Mouse (Mus musculus): ENCODE measurements around the gene Otud3. TPM values are rescaled to one million over a fixed set of nuclear protein-coding genes. Genes with fewer than 3 reads are reported as not detected.

Gene Otud3
- total and polyA plus RNA-seq, 3 experiments: 11.3 to 15.0 TPM; not detected in 1

- Histone ChIP-seq H3K27me3 (ENCODE audit: control insufficient read depth in 1 of 2, insufficient read depth in 2 of 2, low read length in 2 of 2) (peaks cover 0 to 2% of the 10 kb centered on the region in 2 experiments; a peak in 2 of 4 replicates), H3K79me2 (ENCODE audit: control insufficient read depth, insufficient read depth, low read length, poor library complexity) (no peaks in the 10 kb centered on the region), H3K4me1 (ENCODE audit: control insufficient read depth in 1 of 2, insufficient read depth in 2 of 2, low read length in 2 of 2) (peaks cover 0 to under 1% of the 10 kb centered on the region in 2 experiments; a peak in 2 of 4 replicates), H3K4me3 (ENCODE audit: control insufficient read depth in 1 of 2, insufficient read depth in 1 of 2, low read depth in 2 of 2, low read length in 2 of 2) (no peak overlapping the region), H3K9me3 (replicated peaks; ENCODE audit: insufficient read depth, low read length) (no peaks in the 10 kb centered on the region), H3K36me3 (ENCODE audit: control insufficient read depth in 1 of 2, insufficient read depth in 2 of 2, low read length in 2 of 2) (no peaks in the 10 kb centered on the region), H3K27ac (ENCODE audit: control insufficient read depth, low read depth, low read length) (no peak overlapping the region), H3K9ac (ENCODE audit: control insufficient read depth, low read depth, low read length, poor library complexity, severe bottlenecking) (no peak overlapping the region)
- TF ChIP-seq CTCF (IDR thresholded peaks at IDR 0.05 in 2 of 3, conservative IDR thresholded peaks at IDR 0.05 in 1 of 3; ENCODE audit: control insufficient read depth in 1 of 3, insufficient read depth in 1 of 3, low read depth in 2 of 3, low read length in 3 of 3, poor library complexity in 1 of 3, severe bottlenecking in 1 of 3) (peak in 1 of 3 experiments; percentile 12; a peak in 1 of 6 replicates), ZC3H11A (IDR thresholded peaks at IDR 0.05; ENCODE audit: low read depth, low read length) (no peak)
- DNase-seq (ENCODE audit: low read depth, low spot score): no peak
Observed at GRCm38 (mm10) chr4:138948257-138948656, 34.5 kb upstream of the Otud3 start.

GRCm38 (mm10) chr4:138943730-138944129 is 30.0 kb upstream of the Otud3 start:
- DNase-seq (ENCODE audit: low read depth, low spot score): peak; percentile 97
- H3K4me3 ChIP-seq (ENCODE audit: control insufficient read depth in 1 of 2, insufficient read depth in 1 of 2, low read depth in 2 of 2, low read length in 2 of 2): peak overlapping the region; percentile 77 to 82
- peak overlapping the region; percentile 67 for H3K9ac ChIP-seq (ENCODE audit: control insufficient read depth, low read depth, low read length, poor library complexity, severe bottlenecking)
- no peaks in the 10 kb centered on the region for H3K79me2 ChIP-seq (ENCODE audit: control insufficient read depth, insufficient read depth, low read length, poor library complexity)
- H3K4me1 ChIP-seq (ENCODE audit: control insufficient read depth in 1 of 2, insufficient read depth in 2 of 2, low read length in 2 of 2): peaks cover 0 to 2% of the 10 kb centered on the region in 2 experiments; a peak in 3 of 4 replicates
- peak overlapping the region; percentile 53 for H3K27ac ChIP-seq (ENCODE audit: control insufficient read depth, low read depth, low read length)
- H3K27me3 ChIP-seq (ENCODE audit: control insufficient read depth in 1 of 2, insufficient read depth in 2 of 2, low read length in 2 of 2): no peaks in the 10 kb centered on the region
- no peaks in the 10 kb centered on the region; a peak in 1 of 4 replicates for H3K36me3 ChIP-seq (ENCODE audit: control insufficient read depth in 1 of 2, insufficient read depth in 2 of 2, low read length in 2 of 2)
- no peaks in the 10 kb centered on the region for H3K9me3 ChIP-seq (replicated peaks; ENCODE audit: insufficient read depth, low read length)
- peak; percentile 12; the same call in 1 of the 2 replicates for TF ChIP-seq MAZ (IDR thresholded peaks at IDR 0.05; ENCODE audit: low read depth, low read length)
- peak; percentile 72 for TF ChIP-seq MXI1 (IDR thresholded peaks at IDR 0.05; ENCODE audit: low read depth, low read length)
- peak; percentile 16; the same call in 1 of the 2 replicates for TF ChIP-seq ETS1 (IDR thresholded peaks at IDR 0.05; ENCODE audit: low read depth, low read length)
- TF ChIP-seq HCFC1 (IDR thresholded peaks at IDR 0.05; ENCODE audit: low read depth, low read length): peak; percentile 64; the same call in 1 of the 2 replicates
- peak; percentile 53 to 70 (median 61) for TF ChIP-seq CTCF (IDR thresholded peaks at IDR 0.05 in 2 of 3, conservative IDR thresholded peaks at IDR 0.05 in 1 of 3; ENCODE audit: control insufficient read depth in 1 of 3, insufficient read depth in 1 of 3, low read depth in 2 of 3, low read length in 3 of 3, poor library complexity in 1 of 3, severe bottlenecking in 1 of 3)
- no peak for TF ChIP-seq MYB (IDR thresholded peaks at IDR 0.05; ENCODE audit: low read depth, low read length)
- peak; percentile 44; the same call in 1 of the 2 replicates for TF ChIP-seq NELFE (IDR thresholded peaks at IDR 0.05; ENCODE audit: low read depth, low read length)
- TF ChIP-seq SIN3A (IDR thresholded peaks at IDR 0.05; ENCODE audit: low read length): peak; percentile 88
- TF ChIP-seq TAL1 (IDR thresholded peaks at IDR 0.05; ENCODE audit: low read length): no peak
- peak; percentile 15; the same call in 1 of the 2 replicates for TF ChIP-seq SMC3 (IDR thresholded peaks at IDR 0.05; ENCODE audit: low read depth, low read length)
- TF ChIP-seq BHLHE40 (IDR thresholded peaks at IDR 0.05; ENCODE audit: borderline replicate concordance, low read depth, low read length): no peak
- no peak for TF ChIP-seq MAX (IDR thresholded peaks at IDR 0.05; ENCODE audit: low read length)
- TF ChIP-seq ZMIZ1 (IDR thresholded peaks at IDR 0.05; ENCODE audit: low read depth, low read length): no peak
- TF ChIP-seq RCOR1 (IDR thresholded peaks at IDR 0.05; ENCODE audit: low read depth, low read length): no peak
- no peak for TF ChIP-seq ZNF384 (IDR thresholded peaks at IDR 0.05; ENCODE audit: low read depth, low read length)
- peak; percentile 93 for TF ChIP-seq TBP (IDR thresholded peaks at IDR 0.05; ENCODE audit: low read depth, low read length)
- peak in 1 of 2 experiments; percentile 58; a peak in 1 of 4 replicates for TF ChIP-seq POLR2A (IDR thresholded peaks at IDR 0.05; ENCODE audit: control insufficient read depth in 1 of 2, insufficient read depth in 1 of 2, low read depth in 1 of 2, low read length in 2 of 2, poor library complexity in 1 of 2)
